Mouse (Mus musculus) C2C12 (cell line): ENCODE data around the gene Myo1f. TPM values are rescaled to one million over a fixed set of nuclear protein-coding genes. Genes with fewer than 3 reads are reported as not detected.

Source experiments
- H3K27me3 ChIP-seq: one replicate; pipeline ENCODE4 v1.6.1; 2011; ENCODE audit not compliant: control insufficient read depth, insufficient read depth, insufficient read length
- H3K36me3 ChIP-seq: one replicate; pipeline ENCODE4 v1.6.1; 2011; ENCODE audit not compliant: control insufficient read depth, insufficient read depth
- H3K4me3 ChIP-seq: one replicate; pipeline ENCODE4 v1.5.1; 2011; ENCODE audit warnings: mild to moderate bottlenecking, control low read depth; ENCODE audit not compliant: poor library complexity, insufficient read depth, severe bottlenecking
- H3K79me2 ChIP-seq: one replicate; pipeline ENCODE4 v1.6.1; 2011; ENCODE audit not compliant: control insufficient read depth, insufficient read depth
- H3K79me3 ChIP-seq: one replicate; pipeline ENCODE4 v1.6.1; 2011; ENCODE audit warnings: low read depth, control low read depth
- H3ac ChIP-seq: one replicate; pipeline ENCODE3; 2011; ENCODE audit warnings: low read depth; ENCODE audit not compliant: control insufficient read depth, insufficient read length
- CEBPB ChIP-seq: IDR thresholded peaks from one replicate; pipeline ENCODE4 v1.6.1; 2011; ENCODE audit warnings: low read depth, mild to moderate bottlenecking, control low read depth, moderate library complexity
- CTCF ChIP-seq: IDR thresholded peaks from one replicate; pipeline ENCODE4 v1.5.1; 2011; ENCODE audit not compliant: control insufficient read depth, insufficient read depth, insufficient read length
- FOSL1 ChIP-seq: IDR thresholded peaks from one replicate; pipeline ENCODE4 v1.8.0; 2011; ENCODE audit warnings: mild to moderate bottlenecking, low read length; ENCODE audit not compliant: poor library complexity, insufficient read depth, severe bottlenecking
- MAX ChIP-seq: IDR thresholded peaks from one replicate; pipeline ENCODE4 v1.6.1; 2011; ENCODE audit warnings: mild to moderate bottlenecking, control low read depth
- MYOD1 ChIP-seq: IDR thresholded peaks from one replicate; pipeline ENCODE4 v1.6.1; 2011; ENCODE audit warnings: low read depth; ENCODE audit not compliant: control insufficient read depth, insufficient read length
- MYOG ChIP-seq: IDR thresholded peaks from one replicate; pipeline ENCODE4 v1.6.1; 2011; ENCODE audit not compliant: control insufficient read depth, insufficient read length; ENCODE audit errors: extremely low read depth
- USF1 ChIP-seq: IDR thresholded peaks from one replicate; pipeline ENCODE4 v1.6.1; 2011; ENCODE audit warnings: low read depth, mild to moderate bottlenecking, control low read depth, moderate library complexity
- polyA plus RNA-seq: library from polyadenylated mRNA; unstranded; fragments of >200 nt; fragmentation: generic; extraction: Trizol; gene quantifications from one replicate; pipeline ENCODE4 v1.2.1, GENCODE M21; 2012; ENCODE audit warnings: missing spikeins

Myo1f gene
- polyA plus RNA-seq, 1 experiment, result not detected

DNA sequence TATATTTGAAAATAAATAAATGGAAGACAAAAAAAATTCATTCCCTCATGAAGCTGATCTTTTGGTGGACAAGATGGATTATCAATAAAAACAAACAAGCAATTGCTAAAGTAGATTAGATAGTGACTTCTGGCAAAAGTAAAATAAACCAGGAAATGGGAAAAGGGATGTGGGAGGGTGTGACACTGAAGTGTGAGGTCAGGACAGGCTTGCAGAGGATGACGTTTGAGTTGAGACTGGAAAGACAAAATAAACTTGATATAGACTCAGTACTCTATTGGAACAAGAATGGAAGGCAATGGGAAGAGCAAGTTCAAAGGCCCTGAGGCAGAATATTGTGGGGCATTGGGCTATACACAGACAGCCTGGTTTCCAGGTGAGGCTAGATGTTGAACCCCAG, 35.1 kb upstream of the Myo1f start:
- Histone ChIP-seq H3K36me3 (no peaks in the 10 kb centered on the region), H3K27me3 (peaks cover 3% of the 10 kb centered on the region), H3K79me3 (no peaks in the 10 kb centered on the region), H3K4me3 (no peak overlapping the region), H3ac (no peak overlapping the region), H3K79me2 (peaks cover 12% of the 10 kb centered on the region)
- TF ChIP-seq MYOD1 (no peak), FOSL1 (no peak), CTCF (no peak), MYOG (no peak), CEBPB (no peak)

DNA sequence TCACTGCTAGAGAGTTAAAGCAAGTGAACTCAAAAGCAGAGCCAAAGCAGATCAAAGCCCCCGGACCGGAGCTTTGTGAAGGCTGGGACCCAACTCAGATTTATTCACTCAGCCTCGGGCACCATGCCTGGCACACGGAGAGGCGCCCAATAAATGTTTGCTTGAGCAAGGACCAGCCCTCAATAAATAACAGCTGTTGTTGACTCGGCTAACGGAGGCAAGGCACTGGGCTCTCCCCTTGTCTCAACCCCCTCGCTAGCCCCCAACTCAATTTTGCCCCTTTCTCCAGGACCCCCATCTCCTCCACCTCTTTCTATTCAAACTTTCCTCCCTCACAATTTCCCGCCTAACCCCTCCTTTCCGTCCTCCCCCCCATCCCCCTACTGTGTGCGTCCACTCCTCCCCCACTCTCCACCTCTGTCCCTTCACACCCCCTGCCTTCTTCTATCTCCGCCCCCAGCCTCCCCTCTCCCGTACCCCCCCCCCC, 32.0 kb upstream of the Myo1f start:
- Histone ChIP-seq H3K27me3 (peaks cover under 1% of the 10 kb centered on the region), H3K4me3 (peak overlapping the region; percentile 61), H3K79me2 (peaks cover 27% of the 10 kb centered on the region), H3K36me3 (no peaks in the 10 kb centered on the region), H3ac (no peak overlapping the region), H3K79me3 (no peaks in the 10 kb centered on the region)
- no peak for TF ChIP-seq MYOG
- no peak for TF ChIP-seq MYOD1
- no peak for TF ChIP-seq CEBPB
- no peak for TF ChIP-seq CTCF
- TF ChIP-seq MAX, result no peak
- no peak for TF ChIP-seq FOSL1
- no peak for TF ChIP-seq USF1

DNA sequence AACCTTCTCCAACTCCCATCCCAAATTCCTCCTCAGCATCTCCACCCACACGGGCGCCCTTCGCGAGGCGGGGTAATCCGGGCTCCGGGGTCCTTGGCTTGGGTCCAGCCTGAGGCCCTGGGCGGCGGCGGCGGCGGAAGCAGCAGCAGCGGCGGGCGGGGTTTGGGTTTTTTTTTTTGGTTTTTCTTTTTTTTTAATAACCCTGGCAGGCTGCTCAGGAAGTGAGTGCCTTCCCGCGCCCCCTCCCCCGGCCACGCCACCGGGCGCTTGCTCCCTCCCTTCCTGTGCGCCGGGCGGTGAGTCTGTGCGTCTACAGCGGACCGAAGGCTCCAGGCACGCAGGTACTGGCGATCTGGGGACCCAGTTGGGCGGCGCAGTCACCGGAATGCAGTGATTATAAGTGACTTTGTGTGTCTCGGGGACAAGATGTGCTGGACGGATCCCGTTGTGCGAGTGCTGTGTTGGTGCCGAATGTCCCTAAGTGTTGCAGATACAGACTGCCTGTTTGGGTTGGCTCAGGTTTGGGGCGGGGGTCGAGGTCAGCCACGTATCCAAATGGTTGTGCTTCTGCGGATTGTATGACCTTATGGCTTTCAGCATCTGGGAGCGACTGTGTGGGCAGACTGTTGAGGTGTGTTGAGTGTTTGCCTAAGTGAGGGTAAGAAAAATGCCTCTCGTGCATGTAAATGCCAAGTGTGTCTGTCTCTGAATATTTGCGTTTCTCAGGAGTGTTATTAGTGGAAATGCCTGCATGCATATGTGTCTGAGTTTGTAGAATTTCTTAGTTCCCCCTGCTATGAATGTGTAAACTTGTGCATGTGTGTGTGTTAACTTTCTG, 31.4 kb upstream of the Myo1f start, which contains the start of gene Adamts10:
Gene Adamts10 (plus strand): TSS at position 287 of the 838 bp plus-strand sequence.
- Histone ChIP-seq H3K79me2 (peaks cover 27% of the 10 kb centered on the region), H3K79me3 (no peaks in the 10 kb centered on the region), H3K27me3 (no peaks in the 10 kb centered on the region), H3K36me3 (no peaks in the 10 kb centered on the region), H3K4me3 (peak within 1 kb of the TSS; percentile 61), H3ac (peak within 1 kb of the TSS; percentile 52)
- TF ChIP-seq CTCF, result no peak
- no peak for TF ChIP-seq MYOD1
- TF ChIP-seq MYOG, result no peak
- no peak for TF ChIP-seq USF1
- no peak for TF ChIP-seq FOSL1
- no peak for TF ChIP-seq CEBPB
- TF ChIP-seq MAX, result no peak

DNA sequence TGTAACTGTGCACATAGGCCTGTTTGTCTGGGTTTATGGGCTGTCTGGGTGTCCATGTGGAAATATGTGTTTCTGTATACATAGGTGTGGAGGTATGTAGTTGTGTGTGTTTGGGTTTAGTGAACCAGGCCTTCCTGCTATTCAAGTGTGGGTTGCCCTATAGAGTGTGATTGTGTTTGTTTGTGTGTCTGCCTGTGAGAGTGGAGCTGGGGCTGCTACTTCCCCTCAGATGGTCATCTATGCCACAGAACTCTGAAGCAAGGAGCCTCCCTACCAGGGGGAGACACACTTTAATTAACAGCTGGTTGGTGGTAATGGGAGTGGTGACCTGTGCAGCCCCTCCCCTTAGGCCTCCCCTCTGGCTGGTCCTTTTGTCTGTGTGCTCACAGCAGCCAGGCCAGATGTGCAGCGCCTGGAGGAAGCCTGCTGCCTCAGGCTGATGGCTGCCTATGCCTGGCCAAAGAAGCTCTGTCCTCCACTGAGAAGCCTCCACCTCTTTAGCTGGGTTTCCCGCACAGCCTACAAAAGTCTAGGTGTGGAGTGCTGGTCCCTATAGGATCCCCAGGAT, 30.6 kb upstream of the Myo1f start:
- Histone ChIP-seq H3K79me3 (no peaks in the 10 kb centered on the region), H3K79me2 (peaks cover 27% of the 10 kb centered on the region), H3K27me3 (no peaks in the 10 kb centered on the region), H3K36me3 (peaks cover under 1% of the 10 kb centered on the region), H3K4me3 (peak overlapping the region; percentile 61), H3ac (peak overlapping the region; percentile 37)
- TF ChIP-seq FOSL1 (no peak), CTCF (no peak), MYOD1 (no peak), MAX (no peak), MYOG (no peak), CEBPB (no peak), USF1 (no peak)

DNA sequence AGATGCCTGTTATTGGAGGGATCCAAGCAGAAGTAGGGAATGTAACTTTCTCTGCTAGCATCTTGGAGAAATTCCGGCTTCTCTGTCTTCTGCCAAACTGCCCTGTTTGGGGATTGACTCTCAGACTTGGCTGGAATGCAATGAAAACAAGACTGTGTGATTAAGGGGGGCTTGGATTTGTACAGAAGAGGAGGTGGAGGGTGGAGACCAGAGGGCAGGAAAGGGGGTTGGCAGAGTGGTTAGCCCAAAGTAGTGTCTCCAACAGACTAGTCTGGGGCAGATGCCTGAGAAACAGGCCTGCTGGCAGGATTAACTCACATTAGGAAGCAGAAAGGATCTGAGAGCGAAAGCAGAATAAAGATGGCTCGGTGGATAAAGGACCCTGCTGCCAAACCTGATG, 29.0 kb upstream of the Myo1f start:
- no peak overlapping the region for H3K4me3 ChIP-seq
- H3K27me3 ChIP-seq, result no peaks in the 10 kb centered on the region
- peaks cover 27% of the 10 kb centered on the region for H3K79me2 ChIP-seq
- H3K79me3 ChIP-seq, result no peaks in the 10 kb centered on the region
- H3ac ChIP-seq, result no peak overlapping the region
- H3K36me3 ChIP-seq, result peaks cover 5% of the 10 kb centered on the region
- no peak for TF ChIP-seq MYOD1
- TF ChIP-seq USF1, result no peak
- TF ChIP-seq MAX, result no peak
- no peak for TF ChIP-seq MYOG
- TF ChIP-seq FOSL1, result no peak
- TF ChIP-seq CEBPB, result no peak
